Mouse (Mus musculus) sigmoid colon, adult 10 weeks (tissue): ENCODE data around the gene Hdac7. TPM values are rescaled to one million over a fixed set of nuclear protein-coding genes. Genes with fewer than 3 reads are reported as not detected.

Experiments used
- polyA plus RNA-seq: library from polyadenylated mRNA; stranded (reverse); fragments of 350-450 nt; fragmentation: Illumina TruSeq; extraction: RNeasy Lipid Tissue Mini Kit (QIAGEN cat#74804); gene quantifications from one replicate; pipeline ENCODE4 v1.2.3, GENCODE M21; 2014; ENCODE audit warnings: low read depth, low replicate concordance

Gene Hdac7
- polyA plus RNA-seq, result 2.3 TPM

DNA sequence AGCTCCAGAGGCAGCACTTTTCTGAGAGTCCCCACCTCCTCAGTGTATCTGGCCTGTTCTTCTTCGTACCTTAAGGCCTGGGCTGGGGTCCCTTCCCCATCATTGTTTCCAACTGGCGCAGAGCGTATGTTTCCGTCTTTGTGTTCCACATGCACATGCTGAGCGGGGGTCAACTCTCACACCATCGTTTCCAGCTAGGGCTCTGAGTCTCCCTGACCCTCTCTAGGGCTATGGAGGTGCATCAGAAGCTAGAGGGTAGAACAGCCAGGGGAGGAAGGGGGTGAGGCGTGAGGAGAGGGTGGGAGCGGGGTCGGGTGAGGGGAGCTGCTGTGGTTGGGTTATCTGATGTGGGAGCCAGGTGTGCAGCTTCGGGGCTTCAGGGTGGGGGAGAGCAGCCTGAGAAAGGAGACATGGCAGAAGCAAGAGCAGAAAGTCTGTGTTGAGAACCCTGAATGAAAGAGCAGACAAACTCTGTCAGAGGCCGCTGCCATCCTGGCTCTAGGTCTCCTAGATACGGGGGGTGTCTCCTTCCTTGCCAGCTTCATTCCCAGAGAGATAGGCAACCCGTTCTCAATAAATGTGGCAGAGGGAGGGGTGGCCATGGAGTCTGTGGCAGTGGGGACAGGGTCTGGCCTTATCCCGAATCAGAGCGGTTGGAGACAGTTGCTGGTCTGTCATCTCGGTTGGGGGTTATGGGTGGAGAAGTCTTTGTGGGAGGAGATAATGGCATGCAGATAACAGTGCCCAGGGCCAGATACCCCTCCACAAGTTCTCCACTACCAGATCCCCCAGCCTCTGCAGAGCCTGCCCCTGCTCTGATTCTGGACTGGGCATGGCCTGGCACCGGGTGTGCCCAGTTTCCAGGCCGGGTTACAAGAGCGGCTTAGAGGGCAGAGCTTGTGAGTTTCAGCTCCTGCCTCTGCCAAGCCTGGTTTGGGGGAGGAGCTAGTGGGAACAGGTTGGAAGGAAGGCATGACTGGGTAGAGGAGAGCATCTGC, at the start of gene Hdac7:
Gene Hdac7 (minus strand): TSS at position 466 of the 998 bp plus-strand sequence.

DNA sequence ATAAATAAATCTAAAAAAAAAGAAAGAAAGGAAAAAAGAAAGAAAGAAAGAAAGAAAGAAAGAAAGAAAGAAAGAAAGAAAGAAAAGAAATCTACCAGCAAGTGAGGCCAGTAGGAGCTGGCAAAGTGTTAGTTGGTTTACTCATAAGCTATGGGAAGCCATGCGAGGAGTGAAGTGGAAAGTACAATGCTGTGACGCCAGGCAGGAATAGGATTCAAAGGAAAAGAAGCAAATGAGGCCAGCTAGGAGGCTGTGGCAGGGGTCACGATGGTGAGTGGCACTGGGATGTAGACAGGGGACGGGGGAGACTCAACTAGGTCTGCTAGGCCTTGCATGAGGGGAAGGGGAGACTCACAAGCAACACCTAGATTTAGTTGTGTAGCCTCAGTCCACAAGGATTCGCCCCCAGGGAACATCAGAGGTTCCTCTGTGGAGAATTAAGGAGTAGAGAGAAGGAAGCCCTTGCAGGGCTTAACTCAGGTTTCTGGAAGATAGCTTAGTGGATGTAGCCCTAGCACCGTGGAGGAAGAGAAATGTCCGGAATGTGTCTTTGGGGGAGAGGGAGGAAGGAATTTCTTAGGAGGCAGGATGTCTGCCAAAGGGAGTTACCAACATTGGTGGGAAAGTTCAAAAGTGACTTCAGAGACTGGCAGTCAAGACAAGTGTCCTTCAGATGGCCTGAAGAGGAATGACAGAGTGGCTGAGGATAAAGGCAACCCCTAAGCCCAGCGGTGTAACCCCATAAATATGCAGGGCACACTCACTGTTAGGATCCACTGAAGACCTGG, 65.8 kb downstream of the Hdac7 start, which contains the start of gene Slc48a1:
Gene Slc48a1 (plus strand): TSS at position 210 of the 788 bp plus-strand sequence.

GRCm38 (mm10) chr15:97767280-97768186, 76.8 kb downstream of the Hdac7 start, which contains the start of gene Rapgef3:
Gene Rapgef3, minus strand, starts transcription at chr15:97767972.

Other genes with a start within 250 kb of the Hdac7 start
- gene Rpap3, start 138.7 kb downstream of the Hdac7 start, polyA plus RNA-seq, result 12.0 TPM
- gene Endou, start 113.2 kb downstream of the Hdac7 start, polyA plus RNA-seq, result 0.47 TPM
- 0.38 TPM for gene Rapgef3, start 76.5 kb downstream of the Hdac7 start, polyA plus RNA-seq
- 12.9 TPM for gene Slc48a1, start 66.0 kb downstream of the Hdac7 start, polyA plus RNA-seq
- 131 TPM for gene Vdr, start 66.1 kb upstream of the Hdac7 start, polyA plus RNA-seq
- gene Tmem106c, start 119.7 kb upstream of the Hdac7 start, polyA plus RNA-seq, result 6.2 TPM
- gene Col2a1, start 160.2 kb upstream of the Hdac7 start, polyA plus RNA-seq, result not detected
- 2.1 TPM for gene Pfkm, start 248.1 kb upstream of the Hdac7 start, polyA plus RNA-seq
- 38.8 TPM for gene Senp1, start 249.2 kb upstream of the Hdac7 start, polyA plus RNA-seq